Mouse (Mus musculus): ENCODE results near the gene Sept1.

Sept1 gene

DNA sequence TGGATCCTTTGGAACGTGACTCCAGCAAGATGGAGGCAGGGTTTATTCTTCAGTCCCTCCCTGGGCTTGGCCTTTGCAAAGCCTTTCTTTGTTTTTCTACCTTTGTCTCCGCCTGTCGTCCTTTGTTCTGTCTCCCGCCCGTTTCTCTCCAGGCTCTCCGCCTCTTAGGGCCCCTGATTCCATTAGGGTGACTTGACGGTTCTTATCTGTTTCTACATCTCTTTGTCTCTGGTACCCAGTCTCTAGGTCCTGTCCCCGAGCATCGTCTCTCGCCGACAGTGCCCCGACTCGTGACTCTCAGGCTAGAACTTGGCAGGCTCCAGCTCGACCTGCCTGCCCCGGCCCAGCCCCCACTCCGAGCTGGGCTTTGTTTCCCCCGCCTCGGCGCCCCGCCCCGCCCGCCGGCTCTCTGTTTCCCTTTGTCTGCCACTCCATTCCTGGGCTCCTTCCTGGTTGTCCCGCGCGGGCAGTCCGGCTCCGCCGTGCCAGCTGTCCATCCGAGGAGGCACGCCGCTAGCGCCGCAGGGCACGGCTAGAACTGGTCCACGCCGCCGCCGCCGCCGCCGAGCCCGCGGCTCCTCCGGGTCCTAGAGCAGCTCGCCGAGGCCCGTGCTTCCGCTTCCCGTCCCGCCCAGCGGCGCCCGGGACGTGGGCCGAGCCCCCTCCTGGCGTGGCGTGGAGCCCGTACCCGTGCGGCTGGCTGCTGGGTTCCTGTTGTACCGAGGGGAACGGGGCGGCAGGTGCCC is at the start of gene Sept1, which contains the start of gene Zfp553:
Gene Sept1 (minus strand): TSS at position 509 of the 746 bp plus-strand sequence.
Gene Zfp553 (plus strand): TSS at position 440 of the 746 bp plus-strand sequence.
- peak; percentile 89 for DNase-seq (ENCODE audit: low spot score)

DNA sequence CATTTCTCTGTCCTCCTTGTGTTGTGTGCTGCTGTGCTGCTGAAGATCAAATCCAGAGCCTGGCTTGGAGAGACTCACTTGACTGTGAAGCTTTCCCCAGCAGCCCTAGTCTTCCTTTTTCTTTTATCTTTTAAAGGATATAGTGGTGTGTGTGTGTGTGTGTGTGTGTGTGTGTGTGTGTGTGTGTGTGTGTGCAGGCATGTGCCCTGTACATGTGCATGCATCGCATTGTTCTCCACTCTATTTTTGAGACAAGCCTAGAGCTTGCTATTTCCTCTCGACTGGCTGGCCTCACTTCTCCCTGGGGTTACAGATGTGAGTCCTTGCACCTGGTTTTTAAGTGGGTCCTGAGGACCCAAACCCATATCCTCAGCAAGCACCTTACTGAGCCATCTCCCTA is 49.3 kb upstream of the Sept1 start:
- DNase-seq (ENCODE audit: low spot score) = no peak

DNA sequence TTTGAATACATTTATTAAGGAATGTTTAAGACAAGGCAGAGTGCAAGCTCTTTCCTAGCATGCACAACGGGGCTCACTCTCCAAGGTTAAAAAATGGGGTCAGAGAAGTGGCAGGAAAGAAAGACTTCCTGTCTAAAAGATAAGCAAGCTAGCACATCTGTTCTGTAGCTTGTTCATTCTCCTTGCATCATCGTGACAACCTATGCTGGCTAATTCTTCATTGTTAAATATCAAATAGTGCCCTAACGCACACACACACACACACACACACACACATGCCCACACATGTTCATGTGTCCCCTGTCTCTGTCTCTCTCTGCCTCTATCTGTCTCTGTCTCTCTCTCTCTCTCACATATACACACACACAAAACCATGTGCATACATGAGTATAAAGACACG is 48.2 kb upstream of the Sept1 start:
- no peak for DNase-seq (ENCODE audit: low spot score)

DNA sequence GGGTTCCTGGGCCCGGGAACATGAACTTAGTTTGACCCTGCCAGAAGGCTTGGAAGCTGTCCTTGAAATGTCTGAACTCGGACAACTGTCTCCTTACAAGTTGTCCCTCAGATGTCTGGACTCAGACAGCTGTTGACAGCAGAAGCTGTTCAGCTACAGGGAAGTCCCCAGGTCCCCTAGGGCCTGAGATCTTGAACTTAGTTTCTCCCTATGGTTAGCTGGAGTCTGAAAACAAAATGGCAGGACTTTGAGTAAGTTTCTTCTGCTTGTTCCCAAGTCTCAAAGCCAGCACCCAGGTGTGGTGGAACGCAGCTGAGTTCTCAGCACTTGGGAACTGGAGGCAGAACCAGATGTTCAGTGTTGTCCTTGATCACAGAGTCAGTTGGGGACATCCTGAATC is 47.2 kb upstream of the Sept1 start:
- DNase-seq (ENCODE audit: low spot score) = no peak

DNA sequence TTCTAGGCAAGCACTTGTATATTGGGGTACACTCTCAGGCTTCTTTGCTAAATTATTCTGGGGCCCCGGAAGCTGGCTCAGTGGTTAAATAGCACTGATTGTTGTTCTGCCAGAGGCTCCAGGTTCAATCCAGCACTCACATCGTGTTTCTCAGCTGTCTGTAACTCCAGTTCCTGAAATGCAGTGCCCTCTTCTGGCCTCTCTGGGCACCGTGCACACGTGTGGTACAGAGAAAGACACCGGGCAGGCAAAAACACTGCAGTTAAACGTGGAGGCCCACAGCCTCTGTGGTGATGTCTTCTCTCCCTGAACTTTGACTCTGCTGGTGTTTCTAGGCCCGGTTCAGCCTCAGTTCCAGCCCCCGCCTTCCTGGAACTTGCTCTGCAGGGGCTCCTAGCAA is 45.4 kb upstream of the Sept1 start:
- DNase-seq (ENCODE audit: low spot score) = peak; percentile 76

DNA sequence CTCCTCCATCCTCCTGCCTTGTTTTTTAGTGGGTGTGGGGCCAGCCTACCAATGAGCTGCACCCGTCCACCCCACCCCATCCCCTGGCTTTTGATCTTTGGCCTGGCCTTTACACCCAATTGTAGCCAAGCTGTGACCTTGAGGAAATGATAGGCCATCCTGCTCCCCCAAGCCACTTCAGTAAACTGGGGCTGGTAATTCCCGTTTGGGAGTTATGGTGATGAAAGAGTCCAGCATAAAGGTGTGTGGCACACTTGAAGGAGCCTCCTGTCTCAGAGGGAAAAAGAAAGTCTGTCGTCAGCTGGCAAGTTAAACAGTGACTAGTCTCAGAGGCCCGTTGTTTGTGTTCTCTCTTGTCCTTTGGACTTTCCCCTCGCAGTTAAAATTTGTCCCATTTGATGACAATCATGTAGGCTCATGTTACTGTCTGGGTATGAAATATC is 43.6 kb upstream of the Sept1 start:
- DNase-seq (ENCODE audit: low spot score) = no peak

DNA sequence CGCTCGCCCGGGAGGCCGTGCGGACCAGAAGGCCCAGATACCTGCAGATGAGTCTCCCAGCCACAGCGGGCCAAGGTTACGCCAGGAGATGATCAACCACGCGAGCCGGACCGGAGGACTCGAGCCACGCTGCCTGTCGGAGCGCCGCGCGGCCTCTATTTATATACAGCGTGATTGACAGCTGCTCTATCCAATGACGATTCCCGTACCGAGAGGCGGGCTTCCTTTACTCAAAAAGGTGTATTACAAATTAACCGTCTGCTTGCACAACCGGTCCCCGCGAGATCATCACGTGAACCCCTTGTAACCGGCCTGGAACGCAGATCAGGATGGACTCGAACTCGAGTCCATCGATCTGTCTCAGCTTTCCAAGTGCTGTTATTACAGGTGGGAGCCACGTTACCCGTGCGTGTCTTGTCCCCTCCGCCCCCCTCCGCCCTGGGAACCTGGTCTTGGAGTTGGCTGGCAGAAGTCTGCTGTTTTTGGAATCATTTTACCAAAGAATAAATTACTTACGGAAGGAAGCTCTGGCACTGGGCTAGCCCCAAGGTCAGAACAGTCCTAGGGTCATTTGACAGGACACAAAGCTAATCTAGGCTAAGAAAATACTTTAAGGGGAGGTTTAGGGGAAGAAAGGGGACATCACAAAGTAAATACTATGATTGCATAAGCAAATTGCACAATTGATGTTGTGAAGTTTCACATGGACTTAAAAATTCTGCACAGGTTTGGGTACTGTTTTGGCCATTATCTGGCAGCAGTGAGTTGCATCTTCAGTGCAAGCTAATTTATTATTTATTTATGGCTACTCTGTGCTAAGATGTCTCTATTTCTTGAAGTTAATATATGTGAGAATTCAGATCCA is 41.2 kb upstream of the Sept1 start, which contains the start of gene Sephs2:
Gene Sephs2 (minus strand): TSS at position 131 of the 865 bp plus-strand sequence.
- peak; percentile 96 for DNase-seq (ENCODE audit: low spot score)

DNA sequence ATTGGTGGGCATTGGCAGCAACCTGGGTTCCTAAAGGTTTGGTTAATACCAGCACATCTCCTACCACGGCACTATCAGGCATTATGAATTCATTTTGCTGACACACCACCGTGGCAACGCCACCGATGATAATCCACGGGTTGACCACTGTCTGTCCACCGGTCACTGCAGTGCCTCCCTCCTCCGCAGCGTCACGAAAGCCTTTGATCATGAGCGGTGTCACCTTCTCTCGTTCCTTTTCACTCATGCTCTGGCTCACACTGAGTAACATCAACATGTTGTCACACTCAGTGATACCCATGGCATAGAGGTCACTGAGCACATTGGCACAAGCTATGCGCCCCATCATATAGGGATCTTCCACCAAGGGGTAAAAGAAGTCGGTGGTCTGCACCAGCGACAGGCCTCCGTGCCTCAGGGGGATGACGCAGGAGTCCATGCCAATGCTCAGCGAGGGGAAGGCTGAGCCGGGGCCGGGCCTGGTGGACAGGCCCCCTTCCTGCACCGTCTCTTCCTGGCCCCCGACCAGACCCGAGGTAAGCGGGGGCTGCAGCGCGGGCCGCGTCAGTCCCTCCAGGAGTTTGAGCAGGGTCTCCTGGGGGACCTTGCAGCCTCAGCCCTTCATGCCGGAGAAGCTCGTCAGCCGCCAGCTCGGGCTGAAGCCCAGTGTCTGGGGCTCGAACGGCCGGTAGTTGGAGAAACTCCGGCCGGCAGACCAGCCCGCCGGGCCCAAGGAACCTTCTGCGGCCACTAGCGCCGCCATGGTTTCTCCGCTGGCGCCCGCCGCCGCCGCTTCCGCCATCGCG is 40.4 kb upstream of the Sept1 start:
- DNase-seq (ENCODE audit: low spot score) = peak; percentile 44

DNA sequence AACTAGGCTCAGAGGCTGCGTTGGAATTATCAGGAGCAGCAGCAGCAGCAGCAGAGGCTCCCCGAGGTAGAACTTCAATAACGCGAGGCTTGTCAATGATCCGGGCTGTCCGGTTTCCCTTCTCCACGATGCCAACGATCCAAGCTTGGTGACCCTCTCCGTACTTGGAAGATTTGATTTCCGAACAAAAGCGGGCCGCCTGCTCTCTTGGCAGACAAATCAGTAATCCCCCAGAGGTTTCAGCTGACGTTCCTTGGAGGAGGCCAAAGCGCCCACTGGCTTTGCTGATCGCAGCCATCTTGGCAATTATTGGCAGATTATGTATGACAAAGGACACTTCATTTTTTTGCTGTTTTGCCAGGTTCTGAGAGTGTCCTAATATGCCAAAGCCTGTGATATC is 39.6 kb upstream of the Sept1 start:
- no peak for DNase-seq (ENCODE audit: low spot score)

DNA sequence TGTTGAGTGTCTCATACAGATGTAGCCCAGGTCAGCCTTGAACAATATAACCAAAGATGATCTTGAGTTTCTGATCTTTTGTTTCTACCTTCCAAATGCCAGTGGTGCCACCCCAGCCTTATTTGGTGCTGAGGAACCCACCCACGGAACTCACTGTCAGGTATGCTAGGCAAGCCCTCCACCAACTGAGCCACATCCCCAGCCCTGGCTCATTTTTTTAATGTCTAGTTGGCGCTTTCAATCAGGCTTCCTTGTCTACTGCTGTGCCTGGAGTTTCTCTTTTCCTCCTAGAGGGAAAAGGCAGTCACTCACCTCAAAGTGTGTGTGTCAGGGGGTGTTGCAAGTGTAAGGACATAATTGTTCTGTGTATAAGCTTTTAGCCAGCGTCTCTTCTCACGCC is 38.2 kb upstream of the Sept1 start:
- no peak for DNase-seq (ENCODE audit: low spot score)

DNA sequence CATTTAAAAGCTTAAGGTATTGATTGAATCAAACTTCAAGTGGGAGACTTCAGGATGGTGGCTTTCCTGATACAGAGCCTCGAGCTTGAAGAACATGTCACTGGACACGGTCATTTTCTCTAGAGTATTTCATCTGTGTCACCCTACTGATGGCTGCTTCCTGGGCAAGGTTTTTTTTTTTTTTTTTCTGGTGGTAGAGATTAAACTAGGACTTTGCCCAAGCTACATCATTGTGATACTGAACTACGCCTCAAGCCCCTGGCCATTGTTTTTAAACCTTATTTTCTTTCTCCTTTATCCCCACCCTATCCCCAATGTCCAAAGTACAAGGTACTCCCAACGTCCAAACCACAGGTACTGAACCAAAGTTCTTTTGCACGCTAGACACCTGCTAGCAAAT is 37.7 kb upstream of the Sept1 start:
- no peak for DNase-seq (ENCODE audit: low spot score)

DNA sequence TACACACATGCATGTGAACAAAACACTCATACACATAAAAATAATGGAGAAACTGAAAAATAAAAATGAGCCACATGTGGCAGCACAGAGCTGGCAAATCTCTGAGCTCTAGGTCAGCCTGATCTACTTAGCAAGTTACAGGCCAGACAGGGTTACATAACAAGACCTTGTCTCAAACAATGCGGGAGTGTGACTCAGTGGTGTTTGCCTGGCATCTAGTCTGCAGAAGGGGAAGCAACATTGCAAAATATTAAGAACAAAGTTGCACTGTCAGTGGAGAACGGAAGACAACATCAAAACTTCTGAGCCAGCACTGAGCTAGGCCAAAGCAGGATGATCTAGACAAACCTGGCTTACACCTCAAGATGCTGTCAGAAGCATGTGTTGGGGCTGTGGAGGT is 37.3 kb upstream of the Sept1 start:
- DNase-seq (ENCODE audit: low spot score) = no peak

DNA sequence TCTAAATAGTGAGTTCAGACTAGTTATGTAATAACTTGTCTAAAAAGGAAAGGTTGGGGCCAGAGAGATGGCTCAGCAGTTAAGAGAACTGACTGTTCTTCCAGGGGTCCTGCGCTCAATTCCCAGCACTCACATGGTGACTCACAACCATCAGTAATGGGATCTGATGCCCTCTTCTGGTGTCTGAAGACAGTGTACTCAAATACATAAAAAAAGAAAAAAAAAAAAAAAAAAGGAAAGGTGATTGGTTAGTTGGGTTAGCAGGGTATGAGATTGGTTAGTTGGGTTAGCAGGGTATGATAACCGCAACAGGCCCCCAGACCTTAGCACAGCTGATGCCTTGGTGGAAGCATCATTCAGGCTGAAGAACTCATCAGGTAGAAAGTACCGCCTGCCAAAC is 30.6 kb upstream of the Sept1 start:
- no peak for DNase-seq (ENCODE audit: low spot score)

DNA sequence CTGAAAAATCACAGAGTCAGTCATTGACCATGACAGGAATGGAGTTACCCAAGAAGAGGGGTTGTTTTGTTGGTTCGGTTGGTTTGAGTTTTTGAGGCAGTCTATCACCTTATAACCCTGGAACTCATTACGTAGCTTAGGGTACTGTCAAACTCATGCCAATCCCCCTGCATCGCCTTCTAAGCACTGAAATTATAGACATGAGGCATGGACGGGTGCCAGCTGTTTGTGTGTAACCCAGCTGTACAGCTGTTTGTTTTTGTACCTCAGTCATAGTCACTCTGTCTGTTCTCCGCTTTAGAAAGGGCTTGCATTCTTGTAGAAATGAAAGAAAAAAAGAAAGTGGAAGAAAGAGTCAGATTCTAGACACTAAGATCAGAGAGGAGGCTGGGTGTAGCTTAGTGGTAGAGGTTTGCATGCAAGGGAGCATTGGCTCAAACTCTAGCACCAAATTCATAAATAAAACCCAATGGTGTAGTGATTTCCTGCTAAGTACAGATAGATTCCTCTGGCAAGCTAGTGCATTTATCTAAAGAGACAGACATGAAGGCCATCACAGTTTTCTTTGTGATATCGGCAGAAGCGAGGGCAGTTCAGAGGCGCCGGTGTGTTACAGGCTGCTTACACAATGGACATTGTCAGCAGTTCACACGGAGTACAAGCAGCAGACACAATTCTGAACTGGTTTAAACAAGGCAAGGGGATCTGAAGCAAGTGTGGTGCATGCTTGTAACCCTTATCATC is 29.5 kb upstream of the Sept1 start:
- no peak for DNase-seq (ENCODE audit: low spot score)

DNA sequence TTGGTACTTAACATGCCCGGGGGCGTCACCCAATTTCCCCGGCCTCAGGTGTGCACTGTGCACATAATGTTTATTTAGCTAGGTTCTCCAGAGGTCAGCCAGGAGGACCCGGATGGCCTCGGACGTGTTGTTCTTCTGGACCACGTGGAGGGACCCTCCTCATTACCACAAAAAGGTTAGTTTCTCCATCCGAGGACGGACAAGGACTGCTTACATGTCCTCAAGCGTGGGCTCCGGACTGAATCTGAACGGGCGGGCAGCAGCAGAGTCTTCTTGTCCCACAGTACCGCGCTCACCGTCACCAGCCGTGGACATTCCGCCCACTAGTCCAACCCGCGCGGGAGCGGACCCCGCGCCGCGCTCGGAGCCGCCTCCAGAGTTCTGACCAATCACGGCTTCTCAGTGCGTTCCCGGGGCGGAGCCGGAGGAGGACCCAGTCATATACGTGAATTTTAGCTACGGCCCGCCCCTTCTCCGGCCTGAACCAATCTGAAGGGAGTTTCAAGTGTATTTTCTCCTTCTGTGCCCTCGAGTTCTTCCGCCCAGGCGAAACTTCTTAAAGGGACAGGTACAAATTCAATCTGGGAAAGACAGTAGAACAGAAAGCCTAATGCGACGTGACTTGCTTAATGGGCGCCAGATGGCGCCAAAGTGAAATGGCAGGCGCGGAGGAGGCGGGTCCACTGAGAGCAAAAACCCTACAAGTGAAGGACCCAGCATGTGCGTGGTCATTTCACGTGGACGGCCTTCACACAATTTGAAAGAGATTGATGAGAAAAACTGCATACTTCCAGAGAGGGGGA is 27.6 kb upstream of the Sept1 start, which contains the start of gene Dctpp1:
Gene Dctpp1 (minus strand): TSS at position 401 of the 803 bp plus-strand sequence.
- DNase-seq (ENCODE audit: low spot score) = peak; percentile 99

DNA sequence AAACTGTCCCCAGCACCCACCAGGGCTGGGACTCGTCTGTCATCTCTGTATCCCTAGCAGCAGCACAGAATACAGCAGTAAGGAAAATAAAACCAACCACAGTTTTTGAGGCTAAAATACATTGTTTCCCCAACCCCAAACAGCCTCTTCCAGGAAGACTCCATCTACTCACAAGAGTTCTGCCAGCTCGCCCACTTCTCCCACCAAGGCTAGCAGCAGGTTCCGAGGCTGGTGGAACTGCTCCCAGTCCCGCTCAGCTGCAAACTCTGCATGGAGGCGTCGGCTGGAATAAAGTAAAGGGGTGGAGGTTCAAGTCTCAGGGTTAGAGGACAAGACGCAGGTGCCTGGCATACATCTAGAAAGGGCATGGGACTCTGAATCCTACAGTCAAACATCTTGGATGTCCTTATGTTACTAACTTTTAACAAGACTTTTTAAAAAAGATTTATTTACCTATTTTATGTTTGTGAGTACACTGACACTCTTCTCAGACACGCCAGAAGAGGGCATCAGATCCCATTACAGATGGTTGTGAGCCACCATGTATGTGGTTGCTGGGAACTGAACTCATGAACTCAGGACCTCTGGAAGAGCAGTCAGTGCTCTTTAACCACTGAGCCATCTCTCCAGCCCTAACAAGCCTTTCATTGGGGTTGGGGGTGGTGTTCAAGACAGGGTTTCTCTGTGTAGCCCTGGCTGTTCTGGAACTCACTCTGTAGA is 26.4 kb upstream of the Sept1 start:
- DNase-seq (ENCODE audit: low spot score) = no peak

DNA sequence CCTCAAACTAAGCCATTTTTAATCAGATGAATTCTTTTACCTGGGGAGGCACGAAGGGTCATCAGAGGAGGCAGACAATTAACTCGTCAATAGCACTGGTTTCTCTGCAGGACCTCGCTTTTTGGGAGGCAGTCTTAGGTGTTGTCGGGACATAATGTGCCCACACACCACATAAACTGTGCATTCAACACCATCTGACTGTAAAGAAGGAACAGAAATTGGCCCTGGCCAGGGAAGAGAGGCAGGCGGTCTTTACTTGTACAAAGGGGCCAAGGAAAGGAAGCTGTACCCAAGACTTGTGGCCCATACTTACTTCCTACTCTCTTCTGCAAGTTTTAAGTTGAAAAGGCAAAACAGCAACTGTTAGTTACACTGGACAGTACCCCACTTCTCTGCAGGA is 23.6 kb upstream of the Sept1 start:
- DNase-seq (ENCODE audit: low spot score) = no peak

DNA sequence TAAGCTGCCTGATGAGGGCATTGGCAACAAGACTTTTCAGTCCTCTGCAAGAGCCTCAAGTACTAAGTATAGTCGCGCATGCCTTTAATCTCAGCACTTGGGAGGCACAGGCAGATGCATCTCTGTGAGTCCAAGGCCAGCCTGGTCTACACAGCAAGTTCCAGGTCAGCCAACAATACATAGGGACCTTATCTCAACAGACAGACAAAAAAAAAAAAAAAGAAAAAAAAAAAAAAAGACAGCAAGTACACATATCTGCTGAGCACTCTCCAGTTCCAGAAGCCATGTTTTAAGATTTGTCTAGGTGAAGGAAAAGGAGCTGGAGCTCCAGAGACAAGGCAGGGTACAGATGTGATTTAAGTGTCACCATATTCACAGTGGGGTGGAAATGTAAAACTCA is 23.0 kb upstream of the Sept1 start:
- DNase-seq (ENCODE audit: low spot score) = no peak

DNA sequence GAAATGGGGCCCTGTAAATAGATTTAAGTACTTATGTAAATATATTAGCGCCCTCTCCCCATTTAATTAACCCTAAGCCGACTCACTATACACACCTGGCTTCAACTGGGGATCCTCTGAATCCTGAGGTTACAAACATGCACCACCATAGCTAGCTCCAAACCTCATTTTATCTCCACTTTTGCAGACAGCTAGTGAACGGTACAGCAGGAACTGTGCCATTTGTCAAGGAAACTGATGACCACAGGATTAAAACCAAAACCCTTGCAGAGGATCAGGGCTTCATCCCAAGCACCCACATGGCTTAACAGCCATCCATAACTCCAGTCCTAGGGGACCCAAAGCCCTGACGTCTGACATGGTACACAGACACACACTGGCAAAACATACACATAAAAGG is 22.1 kb upstream of the Sept1 start:
- DNase-seq (ENCODE audit: low spot score) = no peak
